8 mouse cellular contexts compared by ENCODE assay signal in the genomic region with DNA sequence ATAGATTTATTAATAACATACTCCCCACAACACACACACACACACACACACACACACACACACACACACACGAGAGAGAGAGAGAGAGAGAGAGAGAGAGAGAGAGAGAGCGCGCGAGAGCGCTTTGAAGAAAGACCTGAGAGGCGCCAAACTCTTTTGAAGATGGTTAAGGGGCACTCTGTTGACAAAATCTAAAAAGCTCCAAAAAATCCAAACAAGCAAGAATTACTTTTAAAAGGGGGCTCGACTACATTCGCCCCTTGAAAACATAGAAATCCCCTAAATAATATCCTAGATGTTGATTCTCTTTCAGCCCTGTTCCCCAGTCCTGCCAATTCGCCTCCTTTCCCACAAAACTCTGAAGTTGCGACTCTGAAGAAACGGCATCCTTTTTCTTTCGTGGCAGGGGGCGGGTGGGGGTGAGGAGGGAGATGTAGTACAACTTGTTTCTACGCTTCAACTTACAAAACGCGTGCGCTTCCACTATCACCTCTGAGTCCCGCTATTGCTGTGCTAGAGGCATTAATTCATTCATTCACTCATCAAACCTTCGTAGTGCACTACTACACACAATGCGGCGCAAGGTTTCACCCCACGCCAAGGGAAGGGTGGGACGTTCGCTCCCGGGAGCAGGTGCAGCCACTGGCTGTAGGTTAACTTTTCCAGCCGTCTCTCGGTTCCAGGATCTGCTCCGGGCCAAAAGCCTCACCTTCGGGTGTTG. TPM values are rescaled to one million over a fixed set of nuclear protein-coding genes. Genes with fewer than 3 reads are reported as not detected.
DNase-seq lines count a peak whose midpoint lies in the region; ATAC-seq and TF ChIP-seq lines count a peak whose summit lies in the region.

No protein-coding gene starts in this region.

- H3K79me2 ChIP-seq in MEL (ENCODE audit: control insufficient read depth, insufficient read depth, low read length, poor library complexity), result peaks cover 33% of the 10 kb centered on the region

- H3K4me1 ChIP-seq in heart, embryonic 16.5 days (ENCODE audit: control insufficient read depth, insufficient read depth, low read length), result peaks cover 18% of the 10 kb centered on the region
- H3K4me1 ChIP-seq in MEL (ENCODE audit: control insufficient read depth in 1 of 2, insufficient read depth in 2 of 2, low read length in 2 of 2), result peaks cover 12 to 24% of the 10 kb centered on the region in 2 experiments
- peaks cover 17% of the 10 kb centered on the region for H3K4me1 ChIP-seq in forebrain, embryonic 14.5 days (ENCODE audit: control insufficient read depth, insufficient read depth, low read length)
- H3K4me1 ChIP-seq in liver, postnatal 0 days (ENCODE audit: insufficient read depth), result peaks cover 17% of the 10 kb centered on the region

- TF ChIP-seq POLR2A in MEL (IDR thresholded peaks at IDR 0.05; ENCODE audit: control insufficient read depth in 1 of 2, insufficient read depth in 1 of 2, low read depth in 1 of 2, low read length in 2 of 2, poor library complexity in 1 of 2), result 0 out of 4 replicates have a peak, but pooled peaks of 1 of the 2 experiments have one; percentile 87

- H3K36me3 ChIP-seq in heart, embryonic 16.5 days (ENCODE audit: control insufficient read depth, insufficient read depth), result no peaks in the 10 kb centered on the region
- H3K36me3 ChIP-seq in MEL (ENCODE audit: control insufficient read depth in 1 of 2, insufficient read depth in 2 of 2, low read length in 2 of 2), result peaks cover 2 to 41% of the 10 kb centered on the region in 2 experiments; a peak in 3 of 4 replicates
- no peaks in the 10 kb centered on the region for H3K36me3 ChIP-seq in forebrain, embryonic 14.5 days (ENCODE audit: control insufficient read depth, insufficient read depth, low read length)
- no peaks in the 10 kb centered on the region for H3K36me3 ChIP-seq in liver, postnatal 0 days (replicated peaks; ENCODE audit: insufficient read depth, low read length)

- peak overlapping the region; percentile 99 for H3K4me3 ChIP-seq in heart, embryonic 16.5 days (ENCODE audit: low read length)
- peak overlapping the region; percentile 78 to 82 for H3K4me3 ChIP-seq in MEL (ENCODE audit: control insufficient read depth in 1 of 2, insufficient read depth in 1 of 2, low read depth in 2 of 2, low read length in 2 of 2)
- peak overlapping the region; percentile 97 for H3K4me3 ChIP-seq in forebrain, embryonic 14.5 days (ENCODE audit: low read depth, low read length)
- peak overlapping the region; percentile 88 for H3K4me3 ChIP-seq in liver, postnatal 0 days (ENCODE audit: low read depth, low read length)

- no peaks in the 10 kb centered on the region for H3K27me3 ChIP-seq in heart, embryonic 16.5 days (ENCODE audit: control insufficient read depth, insufficient read depth, low read length)
- no peaks in the 10 kb centered on the region for H3K27me3 ChIP-seq in MEL (ENCODE audit: control insufficient read depth in 1 of 2, insufficient read depth in 2 of 2, low read length in 2 of 2)
- no peaks in the 10 kb centered on the region for H3K27me3 ChIP-seq in forebrain, embryonic 14.5 days (replicated peaks; ENCODE audit: control insufficient read depth, insufficient read depth, low read length)
- H3K27me3 ChIP-seq in liver, postnatal 0 days (ENCODE audit: insufficient read depth, low read length), result no peaks in the 10 kb centered on the region

- no peak for TF ChIP-seq RAD21 in MEL (IDR thresholded peaks at IDR 0.05; ENCODE audit: low read depth, low read length)

- peak overlapping the region; percentile 94 for H3K9ac ChIP-seq in heart, embryonic 16.5 days (ENCODE audit: low read length)
- H3K9ac ChIP-seq in MEL (ENCODE audit: control insufficient read depth, low read depth, low read length, poor library complexity, severe bottlenecking), result peak overlapping the region; percentile 94
- H3K9ac ChIP-seq in forebrain, embryonic 14.5 days (ENCODE audit: low read length), result peak overlapping the region; percentile 81
- peak overlapping the region; percentile 85 for H3K9ac ChIP-seq in liver, postnatal 0 days (replicated peaks)

- H3K4me2 ChIP-seq in heart, embryonic 16.5 days (ENCODE audit: low read depth, low read length), result peak overlapping the region; percentile 76
- peak overlapping the region; percentile 77 for H3K4me2 ChIP-seq in forebrain, embryonic 14.5 days (ENCODE audit: low read length)
- peak overlapping the region; percentile 100 for H3K4me2 ChIP-seq in liver, postnatal 0 days (ENCODE audit: low read depth, low read length)

- 2% methylated on average over 29 of the region's 29 CpGs for WGBS in heart, embryonic 16.5 days
- under 1% methylated on average over 29 of the region's 29 CpGs for WGBS in forebrain, embryonic 14.5 days
- under 1% methylated on average over 29 of the region's 29 CpGs for WGBS in liver, postnatal 0 days (ENCODE audit: insufficient replicate concordance)

- peak overlapping the region; percentile 90 for H3K27ac ChIP-seq in heart, embryonic 16.5 days (ENCODE audit: low read length)
- H3K27ac ChIP-seq in MEL (ENCODE audit: control insufficient read depth, low read depth, low read length), result peak overlapping the region; percentile 90
- peak overlapping the region; percentile 89 for H3K27ac ChIP-seq in forebrain, embryonic 14.5 days (ENCODE audit: low read depth, low read length)
- peak overlapping the region; percentile 94 for H3K27ac ChIP-seq in liver, postnatal 0 days (ENCODE audit: low read depth)

- TF ChIP-seq EP300 in MEL (IDR thresholded peaks at IDR 0.05; ENCODE audit: low read depth in 1 of 2, low read length in 2 of 2), result no peak
- no peak for TF ChIP-seq EP300 in liver, postnatal 0 days (IDR thresholded peaks at IDR 0.05; ENCODE audit: low read depth)

- intact Hi-C loops in heart, postnatal 36 days (cut with DNase I), result loop anchor here (2.0 to 10.0 kb wide), 3 partner anchors 29 to 859 kb away; no protein-coding TSS in a partner anchor

- no peaks in the 10 kb centered on the region for H3K9me3 ChIP-seq in heart, embryonic 16.5 days (replicated peaks; ENCODE audit: control insufficient read depth, low read length)
- no peaks in the 10 kb centered on the region for H3K9me3 ChIP-seq in MEL (replicated peaks; ENCODE audit: insufficient read depth, low read length)
- H3K9me3 ChIP-seq in forebrain, embryonic 14.5 days (replicated peaks; ENCODE audit: control insufficient read depth, low read length), result no peaks in the 10 kb centered on the region
- no peaks in the 10 kb centered on the region for H3K9me3 ChIP-seq in liver, postnatal 0 days (ENCODE audit: low read length)

- TF ChIP-seq CTCF in MEL (IDR thresholded peaks at IDR 0.05 in 2 of 3, conservative IDR thresholded peaks at IDR 0.05 in 1 of 3; ENCODE audit: control insufficient read depth in 1 of 3, insufficient read depth in 1 of 3, low read depth in 2 of 3, low read length in 3 of 3, poor library complexity in 1 of 3, severe bottlenecking in 1 of 3), result no peak
- no peak for TF ChIP-seq CTCF in liver, postnatal 0 days (IDR thresholded peaks at IDR 0.05; ENCODE audit: low read depth)

- ATAC-seq in heart, embryonic 16.5 days (replicated peaks; ENCODE audit: extremely low read depth, insufficient read depth, low FRiP score), result peak; percentile 6; the same call in 1 of the 2 replicates
- no peak; the same call in 1 of the 2 replicates for ATAC-seq in forebrain, embryonic 14.5 days
- peak; percentile 40 for ATAC-seq in liver, postnatal 0 days

- DNase-seq in heart, postnatal 36 days, result no peak
- DNase-seq in MEL (ENCODE audit: low read depth, low spot score), result peak; percentile 53
- no peak for DNase-seq in forebrain, embryonic 14.5 days (ENCODE audit: low spot score)
- DNase-seq in liver, postnatal 0 days, result no peak
- DNase-seq in gastrocnemius, postnatal 10 days, result no peak
- DNase-seq in Muller cell, postnatal 12 days (ENCODE audit: inconsistent ontology term), result no peak
- no peak for DNase-seq in ovary, postnatal 36 days (ENCODE audit: low spot score)

TF ChIP-seq in MEL, 35 proteins besides CTCF, POLR2A, EP300 and RAD21:
- TF ChIP-seq MAX (IDR thresholded peaks at IDR 0.05; ENCODE audit: low read length) (0 out of 2 replicates have a peak, but pooled peaks have one; percentile 19), CHD1 (IDR thresholded peaks at IDR 0.05; ENCODE audit: low read depth, low read length) (peak; percentile 59; the same call in 1 of the 2 replicates), JUND (IDR thresholded peaks at IDR 0.05; ENCODE audit: low read depth, low read length) (peak; percentile 90), MEF2A (IDR thresholded peaks at IDR 0.05; ENCODE audit: extremely low read depth, insufficient replicate concordance, low read depth, low read length, poor library complexity, severe bottlenecking) (no peak), NRF1 (IDR thresholded peaks at IDR 0.05; ENCODE audit: insufficient read depth, low read depth, low read length, poor library complexity, severe bottlenecking) (0 out of 2 replicates have a peak, but pooled peaks have one; percentile 6)
TF ChIP-seq in MEL: peak in this region for 4.

RNA-seq across cellular contexts. Expression of a gene that starts 1.5 kb away (rescaled TPM):
- 9.9 and 12.1 TPM in 2 replicates for polyA plus RNA-seq in heart, embryonic 16.5 days (2015; fragmentation: Nextera tagmentation; extraction: Ambion mirVana)
- 10 to 100 TPM; 35.3 to 45.3 TPM for total RNA-seq in heart, postnatal 36 days (2021)
- 13.9 and 14.5 TPM in 2 replicates for total RNA-seq in MEL (2012; rRNA removed)
- 10 to 100 TPM in 1 of 2 experiments, not detected in 1; 11.8 TPM for polyA plus RNA-seq in MEL (2012; ENCODE audit: insufficient read depth in 1 of 2, insufficient read length in 2 of 2, low read depth in 1 of 2, low replicate concordance in 2 of 2, missing spikeins in 1 of 2)
- 27.9 and 31.4 TPM in 2 replicates for polyA plus RNA-seq in forebrain, embryonic 14.5 days (2014; fragmentation: Nextera tagmentation; extraction: Ambion mirVana)
- polyA plus RNA-seq in liver, postnatal 0 days (2015; fragmentation: Nextera tagmentation; extraction: Ambion mirVana), result 2.4 and 2.8 TPM in 2 replicates
- 10 to 100 TPM; 46.0 to 50.9 TPM for total RNA-seq in gastrocnemius, postnatal 10 days (2021)
